Mouse (Mus musculus) liver, adult 2 months (tissue): ENCODE measurements at regions not wholly inside any gene's neighbourhood (a gene's known extent, or its start where the extent isn't known, plus 50 kb on each side); places are given as distances from the start of the nearest gene placed in this dataset.

Source experiments
- DNase-seq: peaks from one replicate; pipeline ENCODE4 v3.0.0-alpha.2; 2011; ENCODE audit warnings: low read depth, low spot score; ENCODE audit errors: extremely low read depth
- H3K27ac ChIP-seq: fragments of 200-500 bp; replicated peaks from 2 replicates; pipeline ENCODE4 v1.5.1; 2012; ENCODE audit warnings: low read depth, mild to moderate bottlenecking, control low read depth, inconsistent platforms, low read length; ENCODE audit not compliant: insufficient read depth
- H3K27me3 ChIP-seq: fragments of 200-500 bp; 2 replicates; pipeline ENCODE4 v1.6.1; 2012; ENCODE audit warnings: mild to moderate bottlenecking, moderate library complexity, low read length, inconsistent platforms; ENCODE audit not compliant: control insufficient read depth, insufficient read depth
- H3K36me3 ChIP-seq: fragments of 200-500 bp; 2 replicates; pipeline ENCODE4 v1.6.1; 2012; ENCODE audit warnings: low read length, inconsistent platforms; ENCODE audit not compliant: control insufficient read depth, insufficient read depth
- H3K4me1 ChIP-seq: fragments of 200-500 bp; 2 replicates; pipeline ENCODE4 v1.6.1; 2011; ENCODE audit warnings: low read length; ENCODE audit not compliant: control insufficient read depth, insufficient read depth
- H3K4me3 ChIP-seq: fragments of 200-500 bp; 2 replicates; pipeline ENCODE4 v1.5.1; 2011; ENCODE audit warnings: low read depth, mild to moderate bottlenecking, control low read depth, low read length, moderate library complexity; ENCODE audit not compliant: insufficient read depth
- H3K79me2 ChIP-seq: fragments of 200-500 bp; 2 replicates; pipeline ENCODE4 v1.6.1; 2012; ENCODE audit warnings: inconsistent platforms, mild to moderate bottlenecking, low read length, moderate library complexity; ENCODE audit not compliant: control insufficient read depth, insufficient read depth
- H3K9ac ChIP-seq: fragments of 200-500 bp; 2 replicates; pipeline ENCODE4 v1.6.1; 2012; ENCODE audit warnings: low read depth, mild to moderate bottlenecking, control low read depth, inconsistent platforms, low read length
- CTCF ChIP-seq: fragments of 200-500 bp; IDR thresholded peaks from 2 replicates; pipeline ENCODE4 v1.5.1; 2011; ENCODE audit warnings: low read depth, low read length, control low read depth
- POLR2A ChIP-seq: fragments of 200-500 bp; IDR thresholded peaks from 2 replicates; pipeline ENCODE4 v1.6.1; 2011; ENCODE audit warnings: low read length, control low read depth; ENCODE audit not compliant: insufficient read depth; ENCODE audit errors: extremely low read depth
- WGBS: fragments of 180-500 bp; shearing (Covaris S2); methylation state at CpG from one replicate; pipeline ENCODE4 v1.1.7; 2018; 5-methylcytosine and 5-hydroxymethylcytosine counted together

DNA sequence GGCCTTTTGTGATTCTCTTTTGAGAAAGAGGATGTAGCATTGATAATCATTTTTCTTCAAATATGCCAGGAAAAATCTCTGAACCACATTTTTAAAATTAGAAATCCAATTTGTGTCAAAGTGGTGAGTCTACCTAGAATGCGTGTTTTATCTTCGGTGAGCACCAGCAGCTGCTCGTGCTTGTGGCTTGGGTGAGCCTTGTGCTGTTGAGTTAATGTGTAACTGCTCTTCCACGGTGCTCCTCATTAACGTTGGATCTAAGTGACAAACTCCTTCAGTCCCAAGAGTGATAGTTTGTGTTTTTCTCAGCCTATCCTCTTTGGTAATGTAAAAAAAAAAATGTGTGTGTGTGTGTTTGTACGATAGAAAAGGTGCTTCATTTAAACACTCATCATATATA, 88.7 kb upstream of the Ccdc54 start:
- no peaks in the 10 kb centered on the region for H3K36me3 ChIP-seq
- DNase-seq = no peak
- H3K79me2 ChIP-seq = no peaks in the 10 kb centered on the region
- no peak overlapping the region for H3K9ac ChIP-seq
- H3K27ac ChIP-seq = no peak overlapping the region
- no peaks in the 10 kb centered on the region for H3K27me3 ChIP-seq
- TF ChIP-seq POLR2A = no peak
- no peak for TF ChIP-seq CTCF
- no peak overlapping the region for H3K4me3 ChIP-seq
- WGBS = 33% methylated on average over 6 of the region's 6 CpGs
- no peaks in the 10 kb centered on the region for H3K4me1 ChIP-seq

DNA sequence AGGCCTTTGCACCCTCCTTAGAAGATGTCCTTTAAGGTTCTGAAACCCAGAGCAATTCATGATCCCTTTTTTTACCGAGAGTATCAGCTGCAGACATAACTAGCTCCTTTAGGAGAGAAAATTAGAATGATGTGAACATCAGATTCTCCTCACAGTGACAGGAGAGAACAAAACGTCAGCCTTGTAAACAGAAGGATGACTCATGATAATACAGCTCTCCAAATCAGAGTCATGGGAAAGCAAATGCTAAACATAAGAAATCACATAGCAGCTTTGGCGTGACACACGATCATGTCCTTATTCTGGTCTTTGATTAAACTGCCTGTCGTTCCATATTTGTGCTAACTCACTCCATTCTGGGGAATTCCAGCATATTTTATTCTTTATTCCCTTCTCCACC, 82.4 kb upstream of the Ccdc54 start:
- no peak overlapping the region for H3K9ac ChIP-seq
- no peak for DNase-seq
- no peaks in the 10 kb centered on the region for H3K27me3 ChIP-seq
- no peak overlapping the region for H3K27ac ChIP-seq
- no peak overlapping the region for H3K4me3 ChIP-seq
- H3K36me3 ChIP-seq = no peaks in the 10 kb centered on the region
- no peaks in the 10 kb centered on the region for H3K4me1 ChIP-seq
- H3K79me2 ChIP-seq = no peaks in the 10 kb centered on the region
- 77% methylated on average over 5 of the region's 5 CpGs for whole genome bisulfite sequencing
- TF ChIP-seq POLR2A = no peak

- WGBS = 59% methylated on average over 5 of the region's 5 CpGs
- TF ChIP-seq CTCF (no peak), POLR2A (no peak)
- no peaks in the 10 kb centered on the region for H3K27me3 ChIP-seq
- no peaks in the 10 kb centered on the region for H3K36me3 ChIP-seq
- no peaks in the 10 kb centered on the region for H3K4me1 ChIP-seq
- no peak for DNase-seq
- no peaks in the 10 kb centered on the region for H3K79me2 ChIP-seq
- H3K27ac ChIP-seq = no peak overlapping the region
- no peak overlapping the region for H3K9ac ChIP-seq
- no peak overlapping the region for H3K4me3 ChIP-seq
Measured at GRCm38 (mm10) chr16:50672713-50673112, 81.8 kb upstream of the Ccdc54 start.

- no peak overlapping the region for H3K9ac ChIP-seq
- TF ChIP-seq POLR2A (no peak), CTCF (no peak)
- no peaks in the 10 kb centered on the region for H3K79me2 ChIP-seq
- no peak overlapping the region for H3K27ac ChIP-seq
- H3K27me3 ChIP-seq = no peaks in the 10 kb centered on the region
- no peak overlapping the region for H3K4me3 ChIP-seq
- H3K36me3 ChIP-seq = no peaks in the 10 kb centered on the region
- no peak for DNase-seq
- 90% methylated on average over 5 of the region's 5 CpGs for WGBS
- H3K4me1 ChIP-seq = no peaks in the 10 kb centered on the region
Measured at GRCm38 (mm10) chr16:50671170-50671569, 80.2 kb upstream of the Ccdc54 start.

- Histone ChIP-seq H3K36me3 (no peaks in the 10 kb centered on the region), H3K9ac (no peak overlapping the region), H3K79me2 (no peaks in the 10 kb centered on the region), H3K27me3 (no peaks in the 10 kb centered on the region), H3K27ac (no peak overlapping the region), H3K4me1 (no peaks in the 10 kb centered on the region), H3K4me3 (no peak overlapping the region)
- DNase-seq = no peak
- TF ChIP-seq CTCF (no peak), POLR2A (no peak)
- 60% methylated on average over 2 of the region's 2 CpGs for WGBS
Measured at GRCm38 (mm10) chr16:50664240-50664639, 73.3 kb upstream of the Ccdc54 start.
